Mouse (Mus musculus) heart, embryonic 13.5 days (tissue): ENCODE measurements around the gene C1ql4. TPM values are rescaled to one million over a fixed set of nuclear protein-coding genes. Genes with fewer than 3 reads are reported as not detected.
A peak's percentile ranks its signal among the peaks of the same experiment; 100 is the strongest.

Source experiments
- ATAC-seq: fragments of 200-750 bp; cut with Nextera tagmentation; 2 replicates; pipeline ENCODE4 v1.8.0; 2017; ENCODE audit warnings: moderate TSS enrichment; ENCODE audit not compliant: insufficient number of reproducible peaks, low FRiP score, low TSS enrichment; ENCODE audit errors: extremely low read depth
- H3K27ac ChIP-seq: fragments of 300-500 bp; sonication (generic); replicated peaks from 2 replicates; pipeline ENCODE4 v1.5.1; 2015; ENCODE audit warnings: moderate library complexity, mild to moderate bottlenecking, inconsistent platforms
- H3K27me3 ChIP-seq: fragments of 300-500 bp; sonication (generic); replicated peaks from 2 replicates; pipeline ENCODE4 v1.6.1; 2015; ENCODE audit warnings: mild to moderate bottlenecking, inconsistent platforms
- H3K36me3 ChIP-seq: fragments of 300-500 bp; sonication (generic); 2 replicates; pipeline ENCODE4 v1.6.1; 2015; ENCODE audit warnings: mild to moderate bottlenecking, inconsistent platforms
- H3K4me1 ChIP-seq: fragments of 300-500 bp; sonication (generic); 2 replicates; pipeline ENCODE4 v1.6.1; 2015; ENCODE audit warnings: inconsistent platforms
- H3K4me2 ChIP-seq: fragments of 300-500 bp; sonication (generic); 2 replicates; pipeline ENCODE4 v1.6.1; 2015; ENCODE audit warnings: inconsistent platforms, mild to moderate bottlenecking, moderate library complexity
- H3K4me3 ChIP-seq: fragments of 300-500 bp; sonication (generic); 2 replicates; pipeline ENCODE4 v1.5.1; 2015; ENCODE audit warnings: moderate library complexity, mild to moderate bottlenecking, inconsistent platforms
- H3K9ac ChIP-seq: fragments of 300-500 bp; sonication (generic); 2 replicates; pipeline ENCODE4 v1.6.1; 2015; ENCODE audit warnings: inconsistent platforms, mild to moderate bottlenecking, moderate library complexity
- H3K9me3 ChIP-seq: fragments of 300-500 bp; sonication (generic); 2 replicates; pipeline ENCODE4 v1.6.1; 2016; ENCODE audit warnings: inconsistent platforms
- WGBS: fragments of 180-500 bp; shearing (Covaris S2); methylation state at CpG from one replicate; pipeline ENCODE4 v1.1.7; 2015; ENCODE audit warnings: mixed read lengths; 5-methylcytosine and 5-hydroxymethylcytosine counted together
- polyA plus RNA-seq: library from polyadenylated mRNA; unstranded; fragments of >200 nt; fragmentation: Nextera tagmentation; extraction: Ambion mirVana; gene quantifications from 2 replicates; pipeline ENCODE4 v1.2.1, GENCODE M21; 2015

The C1ql4 gene
- polyA plus RNA-seq, 1 experiment from 2014 or later, result 0.16 TPM

DNA sequence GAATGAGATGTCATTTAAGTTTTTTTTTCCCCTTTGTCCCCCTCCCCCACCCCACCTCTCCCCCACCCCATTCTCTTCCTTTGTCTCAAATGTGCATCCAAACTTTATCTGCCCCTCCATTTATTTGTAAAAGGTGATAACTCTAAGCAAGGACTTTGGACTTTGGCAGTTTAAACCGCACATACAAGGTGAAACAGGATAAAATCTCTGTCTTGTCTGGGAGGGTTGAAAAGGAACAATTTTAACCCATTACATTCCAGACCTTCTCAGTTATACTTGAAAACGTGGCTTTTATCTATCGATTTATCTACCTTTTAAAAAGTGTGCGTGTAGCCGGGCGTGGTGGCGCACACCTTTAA is 27.4 kb upstream of the C1ql4 start:
- Histone ChIP-seq H3K36me3 (no peaks in the 10 kb centered on the region), H3K4me3 (no peak overlapping the region), H3K27ac (no peak overlapping the region), H3K4me2 (no peak overlapping the region), H3K9me3 (no peaks in the 10 kb centered on the region), H3K9ac (no peak overlapping the region), H3K27me3 (no peaks in the 10 kb centered on the region), H3K4me1 (0 out of 2 replicates have a peak, but pooled peaks cover 5% of the 10 kb centered on the region)
- no peak for ATAC-seq
- WGBS, result 79% methylated on average over 7 of the region's 7 CpGs

DNA sequence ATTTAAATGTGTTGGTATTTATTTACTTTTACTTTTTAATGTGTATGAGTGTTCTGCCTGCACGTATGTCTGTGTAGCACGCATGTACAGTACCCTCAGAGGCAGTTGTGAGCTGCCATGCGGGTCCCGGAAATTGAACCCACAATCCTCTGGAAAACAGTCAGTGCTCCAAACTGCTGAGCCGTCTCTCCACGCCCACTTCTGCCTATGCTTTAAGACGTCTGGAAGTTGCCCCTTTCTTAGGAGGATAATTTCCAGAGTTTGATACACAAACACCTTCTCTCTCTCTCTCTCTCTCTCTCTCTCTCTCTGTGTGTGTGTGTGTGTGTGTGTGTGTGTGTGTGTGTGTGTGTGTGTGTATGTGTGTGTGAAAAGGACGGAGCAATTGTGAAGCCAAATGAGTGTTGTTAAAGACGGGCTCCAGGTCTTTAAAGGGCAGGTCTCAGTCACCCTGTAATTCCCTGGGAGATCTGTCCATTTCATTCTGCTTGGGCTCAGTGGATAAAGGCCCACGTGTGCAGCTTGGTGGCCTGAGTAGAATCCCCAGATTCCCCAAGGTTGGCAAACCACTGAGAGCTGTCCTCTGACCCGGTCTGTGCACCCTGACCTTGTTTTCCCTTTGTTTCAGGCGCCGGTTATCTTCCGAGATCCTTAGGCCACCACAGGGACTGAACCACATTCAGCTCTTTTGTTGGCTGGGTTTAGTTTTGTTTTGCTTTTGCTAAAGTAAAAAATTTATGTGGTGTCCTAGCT is 26.9 kb upstream of the C1ql4 start:
- 62% methylated on average over 14 of the region's 14 CpGs for WGBS
- Histone ChIP-seq H3K4me1 (0 out of 2 replicates have a peak, but pooled peaks cover 5% of the 10 kb centered on the region), H3K9me3 (no peaks in the 10 kb centered on the region), H3K9ac (no peak overlapping the region), H3K4me2 (no peak overlapping the region), H3K4me3 (no peak overlapping the region), H3K27me3 (no peaks in the 10 kb centered on the region), H3K27ac (peak overlapping the region; percentile 33; the same call in 1 of the 2 replicates), H3K36me3 (no peaks in the 10 kb centered on the region)
- no peak for ATAC-seq

DNA sequence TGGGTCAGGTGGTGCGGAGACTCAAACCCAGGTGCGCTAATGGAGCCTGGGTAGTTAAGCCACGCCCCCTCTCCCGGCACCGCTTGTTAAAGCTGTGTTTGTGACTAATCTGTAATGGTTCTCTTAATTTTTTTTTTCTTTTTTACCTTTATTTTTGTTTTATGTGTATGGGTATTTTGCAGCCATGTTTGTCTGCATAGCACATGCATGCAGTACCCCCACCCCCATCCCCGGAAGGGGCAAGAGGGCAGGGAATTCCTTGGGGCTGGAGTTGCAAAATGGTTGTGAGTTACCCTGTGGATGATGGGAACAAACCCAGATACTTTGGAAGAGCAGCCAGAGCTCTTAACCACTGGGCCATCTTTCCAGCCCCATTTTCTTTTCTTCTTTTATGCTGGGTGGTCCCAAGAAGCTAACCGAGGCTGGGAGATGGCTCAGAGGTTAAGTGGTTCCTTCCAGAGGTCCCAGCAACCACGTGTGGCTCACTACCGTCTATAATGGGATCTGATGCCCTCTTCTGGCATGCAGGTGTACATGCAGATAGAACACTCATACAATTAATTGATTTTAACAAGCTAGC is 25.9 kb upstream of the C1ql4 start:
- peak overlapping the region; percentile 48 for H3K4me2 ChIP-seq
- WGBS, result 10% methylated on average over 9 of the region's 9 CpGs
- no peak overlapping the region for H3K27ac ChIP-seq

DNA sequence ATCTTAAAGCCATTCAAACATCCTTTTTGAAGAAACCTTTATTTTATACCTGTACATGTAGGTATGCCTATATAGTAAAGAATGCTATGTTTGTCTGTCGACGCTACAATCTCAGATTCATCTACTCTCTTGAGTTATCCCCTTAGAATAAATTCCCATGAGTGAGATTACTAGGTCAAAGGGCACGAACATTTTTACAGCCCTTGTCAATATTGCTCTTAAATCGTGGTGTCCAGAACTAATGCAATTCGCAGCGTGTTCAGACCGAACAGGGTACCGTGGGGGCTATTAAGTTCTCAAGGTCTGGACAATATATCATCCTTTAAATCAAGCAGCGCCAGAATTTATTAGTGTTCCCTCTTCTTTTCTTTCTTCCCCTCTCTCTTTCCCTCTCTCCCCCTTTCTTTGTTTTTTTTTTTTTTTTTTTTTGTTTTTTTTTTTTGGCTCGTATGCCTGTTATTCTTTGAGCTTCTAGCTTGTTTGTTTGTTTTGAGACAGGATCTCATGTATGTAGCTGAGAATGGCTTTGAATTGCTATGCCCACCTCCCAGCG is 25.3 kb upstream of the C1ql4 start:
- Histone ChIP-seq H3K36me3 (no peaks in the 10 kb centered on the region), H3K9me3 (no peaks in the 10 kb centered on the region), H3K27ac (no peak overlapping the region), H3K4me2 (peak overlapping the region; percentile 48), H3K4me1 (0 out of 2 replicates have a peak, but pooled peaks cover 5% of the 10 kb centered on the region), H3K9ac (no peak overlapping the region), H3K4me3 (peak overlapping the region; percentile 3; the same call in 1 of the 2 replicates), H3K27me3 (no peaks in the 10 kb centered on the region)
- ATAC-seq, result no peak
- WGBS, result 66% methylated on average over 11 of the region's 11 CpGs

More for the DNA sequence above, 25.9 kb upstream of the C1ql4 start:
- H3K4me1 ChIP-seq, result 0 out of 2 replicates have a peak, but pooled peaks cover 5% of the 10 kb centered on the region
- no peak overlapping the region for H3K9ac ChIP-seq
- no peak for ATAC-seq
- no peaks in the 10 kb centered on the region for H3K9me3 ChIP-seq
- no peaks in the 10 kb centered on the region for H3K27me3 ChIP-seq
- peak overlapping the region; percentile 3; the same call in 1 of the 2 replicates for H3K4me3 ChIP-seq
- H3K36me3 ChIP-seq, result no peaks in the 10 kb centered on the region

DNA sequence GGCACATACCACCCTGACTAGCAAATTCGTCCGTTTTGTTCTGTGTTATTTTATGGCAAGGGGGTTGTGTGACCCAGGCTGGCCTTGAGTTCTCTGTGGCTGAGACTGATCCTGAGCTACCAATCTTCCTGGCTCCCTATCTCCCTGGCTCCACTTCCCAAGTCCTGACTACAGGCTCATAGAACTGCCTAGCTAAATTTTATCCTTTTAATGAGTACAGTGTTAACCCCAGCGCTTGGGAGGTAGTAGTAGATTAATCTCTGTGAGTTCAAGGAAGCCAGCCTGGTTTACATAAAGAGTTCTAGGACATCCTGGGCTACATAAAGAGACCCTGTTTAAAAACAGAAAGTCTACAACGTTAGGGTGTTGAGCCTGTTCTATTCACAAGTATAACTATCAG is 24.2 kb upstream of the C1ql4 start:
- Histone ChIP-seq H3K27ac (peak overlapping the region; percentile 4; the same call in 1 of the 2 replicates), H3K9me3 (no peaks in the 10 kb centered on the region), H3K36me3 (no peaks in the 10 kb centered on the region), H3K4me3 (no peak overlapping the region), H3K4me1 (0 out of 2 replicates have a peak, but pooled peaks cover 5% of the 10 kb centered on the region), H3K27me3 (no peaks in the 10 kb centered on the region), H3K4me2 (no peak overlapping the region), H3K9ac (no peak overlapping the region)
- WGBS, result 54% methylated on average over 4 of the region's 4 CpGs
- no peak for ATAC-seq

DNA sequence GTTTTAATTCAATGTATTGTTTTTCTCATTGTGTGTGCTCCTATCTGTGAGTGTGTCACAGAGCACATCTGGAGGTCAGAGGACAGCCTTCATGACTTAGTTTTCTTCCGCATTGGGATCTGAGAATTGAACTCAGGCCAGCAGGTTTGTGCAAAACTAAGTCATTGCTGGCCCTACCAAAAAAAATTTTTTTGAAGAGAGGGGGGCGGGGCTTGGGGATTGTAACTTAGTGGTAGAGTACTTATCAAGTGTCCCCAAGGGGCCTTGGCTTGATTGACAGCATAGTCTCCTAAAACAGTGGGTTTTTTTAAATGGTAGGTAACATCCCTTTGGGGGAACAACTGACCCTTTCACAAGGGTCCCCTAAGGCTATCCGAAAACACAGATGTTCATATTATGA is 23.5 kb upstream of the C1ql4 start:
- Histone ChIP-seq H3K4me3 (no peak overlapping the region), H3K27ac (0 out of 2 replicates have a peak overlapping the region, but pooled peaks have one; percentile 4), H3K36me3 (no peaks in the 10 kb centered on the region), H3K9ac (no peak overlapping the region), H3K4me1 (0 out of 2 replicates have a peak, but pooled peaks cover 5% of the 10 kb centered on the region), H3K4me2 (no peak overlapping the region), H3K27me3 (no peaks in the 10 kb centered on the region), H3K9me3 (no peaks in the 10 kb centered on the region)
- no peak for ATAC-seq
- WGBS, result 72% methylated on average over 3 of the region's 3 CpGs

DNA sequence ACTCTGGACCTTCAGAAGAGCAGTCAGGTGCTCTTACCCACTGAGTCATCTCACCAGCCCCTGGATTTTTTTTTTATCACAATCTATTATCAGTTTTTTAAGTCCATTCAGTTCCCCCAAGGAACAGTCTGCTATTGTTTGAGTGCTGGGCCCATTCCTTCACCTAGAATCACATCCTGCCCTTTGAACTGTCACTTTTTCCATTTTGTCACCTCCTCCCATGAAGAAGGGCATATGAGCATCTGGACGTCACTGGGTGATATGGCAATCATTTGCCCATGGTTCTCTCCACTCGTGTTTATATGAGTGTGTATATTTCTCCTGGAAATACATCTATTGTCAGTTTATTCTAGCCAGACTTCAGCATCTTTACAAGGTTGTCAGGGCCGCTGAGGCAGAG is 20.2 kb upstream of the C1ql4 start:
- no peaks in the 10 kb centered on the region for H3K27me3 ChIP-seq
- H3K4me3 ChIP-seq, result no peak overlapping the region
- H3K9me3 ChIP-seq, result no peaks in the 10 kb centered on the region
- H3K36me3 ChIP-seq, result no peaks in the 10 kb centered on the region
- no peak for ATAC-seq
- 71% methylated on average over 3 of the region's 3 CpGs for WGBS
- no peak overlapping the region for H3K27ac ChIP-seq
- no peaks in the 10 kb centered on the region for H3K4me1 ChIP-seq
- no peak overlapping the region for H3K4me2 ChIP-seq
- no peak overlapping the region for H3K9ac ChIP-seq

DNA sequence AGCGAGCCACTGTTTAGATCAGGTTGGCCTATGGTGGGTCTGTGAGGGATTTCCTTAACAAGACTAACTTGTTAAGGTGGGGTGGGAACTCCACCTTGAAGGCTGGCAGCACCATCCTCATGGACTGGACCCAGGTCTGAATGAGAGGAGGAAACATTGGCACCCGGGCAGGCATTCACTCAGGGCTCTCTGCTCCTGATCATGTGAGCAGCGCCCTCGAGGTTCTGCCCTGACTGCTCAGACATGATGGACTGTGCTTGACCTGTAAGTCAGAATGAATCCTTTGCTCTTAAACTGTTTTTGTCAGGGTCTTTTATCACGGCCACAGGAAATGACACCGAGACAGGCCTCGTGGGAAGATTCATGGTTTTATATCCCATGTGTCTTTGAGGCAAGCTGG is 17.6 kb upstream of the C1ql4 start:
- H3K9ac ChIP-seq, result no peak overlapping the region
- no peak overlapping the region for H3K27ac ChIP-seq
- H3K4me1 ChIP-seq, result no peaks in the 10 kb centered on the region
- H3K27me3 ChIP-seq, result 0 out of 2 replicates have a peak, but pooled peaks cover 4% of the 10 kb centered on the region
- H3K4me3 ChIP-seq, result no peak overlapping the region
- ATAC-seq, result no peak
- WGBS, result 62% methylated on average over 7 of the region's 7 CpGs
- H3K4me2 ChIP-seq, result no peak overlapping the region
- no peaks in the 10 kb centered on the region for H3K36me3 ChIP-seq
- no peaks in the 10 kb centered on the region for H3K9me3 ChIP-seq

DNA sequence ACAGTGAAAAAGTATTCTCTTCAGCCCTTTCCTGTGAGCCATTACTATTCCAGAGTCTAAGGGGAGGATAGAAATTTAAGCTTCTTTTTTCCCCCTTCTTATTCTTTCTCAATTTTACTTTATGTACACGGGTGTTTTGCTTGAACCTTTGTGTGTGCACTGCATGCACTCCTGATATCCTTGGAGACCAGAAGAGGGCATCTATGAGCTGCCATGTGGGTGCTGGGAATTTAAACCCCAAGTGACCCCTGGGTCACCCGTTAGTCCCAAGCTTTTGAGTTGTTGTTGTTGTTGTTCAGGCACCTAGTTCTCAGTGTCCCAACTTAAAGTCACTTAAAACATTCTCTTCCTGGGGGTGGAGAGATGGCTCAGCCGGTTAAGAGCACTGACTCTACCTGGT is 12.4 kb upstream of the C1ql4 start:
- 53% methylated on average over 3 of the region's 3 CpGs for WGBS
- Histone ChIP-seq H3K4me3 (no peak overlapping the region), H3K36me3 (no peaks in the 10 kb centered on the region), H3K4me1 (peaks cover 36% of the 10 kb centered on the region), H3K27ac (no peak overlapping the region), H3K9ac (no peak overlapping the region), H3K4me2 (no peak overlapping the region), H3K27me3 (peaks cover 52% of the 10 kb centered on the region), H3K9me3 (no peaks in the 10 kb centered on the region)
- ATAC-seq, result no peak

DNA sequence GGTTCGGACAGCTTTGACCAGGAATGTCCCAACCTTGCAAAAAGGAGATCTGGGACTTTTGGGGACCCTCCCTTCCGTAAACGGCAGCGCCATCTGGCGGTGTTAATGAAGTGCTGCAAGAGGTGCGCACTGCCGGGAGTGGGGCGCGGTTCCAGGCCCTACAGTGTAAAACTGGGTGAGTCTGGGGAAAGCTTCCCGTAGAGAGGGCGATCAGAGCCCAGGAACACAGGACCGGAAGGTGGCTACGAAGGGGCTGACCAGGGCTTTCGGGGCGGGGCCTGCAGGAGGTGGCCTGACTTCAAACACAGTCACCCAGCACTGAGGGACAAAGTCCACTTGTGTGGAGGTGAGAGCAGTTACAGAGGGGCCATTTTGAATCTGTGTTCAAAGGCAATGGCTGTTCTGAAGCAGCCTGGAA is 11.5 kb upstream of the C1ql4 start:
- 1% methylated on average over 15 of the region's 15 CpGs for WGBS

DNA sequence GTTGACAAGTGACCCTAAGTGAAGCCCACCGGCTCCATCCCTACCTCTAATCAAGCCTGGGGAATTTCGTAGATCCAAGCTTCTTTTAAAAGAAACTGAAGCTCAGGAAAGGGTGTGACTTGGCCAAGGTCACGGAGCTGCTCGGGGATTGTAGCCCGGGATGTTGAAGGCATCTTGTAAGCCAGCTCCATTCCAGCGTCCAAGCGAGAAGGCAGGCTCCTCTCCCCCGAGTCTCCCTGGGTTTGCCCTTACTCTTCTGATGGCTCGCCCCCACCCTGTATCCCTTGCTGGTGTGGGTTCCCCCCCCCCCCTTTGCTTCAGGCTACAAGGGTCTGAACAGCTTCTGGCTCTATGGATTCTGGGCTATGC is 10.9 kb upstream of the C1ql4 start:
- no peak for ATAC-seq
- H3K4me1 ChIP-seq, result peaks cover 47% of the 10 kb centered on the region
- H3K36me3 ChIP-seq, result no peaks in the 10 kb centered on the region
- peak overlapping the region; percentile 77 for H3K4me2 ChIP-seq
- 3% methylated on average over 9 of the region's 9 CpGs for WGBS
- H3K27me3 ChIP-seq, result peaks cover 65% of the 10 kb centered on the region
- peak overlapping the region; percentile 72 for H3K9ac ChIP-seq
- no peaks in the 10 kb centered on the region for H3K9me3 ChIP-seq
- no peak overlapping the region for H3K27ac ChIP-seq
- H3K4me3 ChIP-seq, result peak overlapping the region; percentile 49

More for the DNA sequence above, 11.5 kb upstream of the C1ql4 start:
- Histone ChIP-seq H3K9ac (peak overlapping the region; percentile 71), H3K27ac (no peak overlapping the region), H3K4me2 (peak overlapping the region; percentile 77), H3K27me3 (peaks cover 60% of the 10 kb centered on the region), H3K4me1 (peaks cover 42% of the 10 kb centered on the region), H3K9me3 (no peaks in the 10 kb centered on the region), H3K4me3 (peak overlapping the region; percentile 49), H3K36me3 (no peaks in the 10 kb centered on the region)
- no peak for ATAC-seq
